Mouse (Mus musculus) heart, embryonic 10.5 days (tissue): ENCODE measurements around the gene Hsdl2. TPM values are rescaled to one million over a fixed set of nuclear protein-coding genes. Genes with fewer than 3 reads are reported as not detected.

ENCODE experiments used
- DNase-seq: peaks from one replicate; pipeline ENCODE4 v3.0.0-alpha.2; 2017; ENCODE audit warnings: low spot score
- H3K27ac ChIP-seq: fragments of 300-500 bp; sonication (generic); 2 replicates; pipeline ENCODE4 v1.5.1; 2016; ENCODE audit warnings: mild to moderate bottlenecking
- H3K27me3 ChIP-seq: fragments of 300-500 bp; sonication (generic); 2 replicates; pipeline ENCODE4 v1.6.1; 2016; ENCODE audit warnings: mild to moderate bottlenecking; ENCODE audit not compliant: poor library complexity, insufficient read depth, severe bottlenecking
- H3K36me3 ChIP-seq: fragments of 300-500 bp; sonication (generic); 2 replicates; pipeline ENCODE4 v1.6.1; 2016; ENCODE audit warnings: mild to moderate bottlenecking, moderate library complexity
- H3K4me1 ChIP-seq: fragments of 300-500 bp; sonication (generic); 2 replicates; pipeline ENCODE4 v1.6.1; 2016; ENCODE audit warnings: mild to moderate bottlenecking
- H3K4me3 ChIP-seq: fragments of 300-500 bp; sonication (generic); 2 replicates; pipeline ENCODE4 v1.5.1; 2016; ENCODE audit warnings: mild to moderate bottlenecking, moderate library complexity
- H3K9me3 ChIP-seq: fragments of 300-500 bp; sonication (generic); 2 replicates; pipeline ENCODE4 v1.6.1; 2016; ENCODE audit warnings: mild to moderate bottlenecking, moderate library complexity
- WGBS: fragments of 180-500 bp; shearing (Covaris S2); methylation state at CpG from one replicate; pipeline ENCODE4 v1.1.7; 2016; 5-methylcytosine and 5-hydroxymethylcytosine counted together
- polyA plus RNA-seq: library from polyadenylated mRNA; unstranded; fragments of >200 nt; fragmentation: Nextera tagmentation; extraction: Ambion mirVana; gene quantifications from 2 replicates; pipeline ENCODE4 v1.2.1, GENCODE M21; 2016

The Hsdl2 gene
- polyA plus RNA-seq, 1 experiment from 2014 or later: 27.6 TPM

DNA sequence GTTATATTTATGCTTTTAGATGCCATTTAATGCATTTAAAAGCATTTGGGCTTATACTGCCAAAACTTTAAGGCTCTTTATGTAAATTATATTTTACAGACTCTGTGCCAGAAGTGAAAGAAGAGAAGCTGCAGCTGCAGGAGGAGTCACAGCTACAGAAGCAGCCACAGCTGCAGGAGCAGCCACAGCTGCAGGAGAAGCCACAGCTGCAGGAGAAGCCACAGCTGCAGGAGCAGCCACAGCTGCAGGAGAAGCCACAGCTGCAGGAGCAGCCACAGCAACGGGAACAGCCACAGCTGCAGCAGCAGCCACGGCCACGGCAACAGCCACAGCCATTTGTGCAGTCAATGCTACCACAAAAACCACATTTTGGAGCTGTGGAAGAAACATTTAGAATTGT, 29.0 kb downstream of the Hsdl2 start:
- Histone ChIP-seq H3K36me3 (peaks cover 7% of the 10 kb centered on the region; the same call in 1 of the 2 replicates), H3K4me3 (no peak overlapping the region), H3K27ac (no peak overlapping the region), H3K27me3 (no peaks in the 10 kb centered on the region), H3K9me3 (no peaks in the 10 kb centered on the region), H3K4me1 (no peaks in the 10 kb centered on the region)
- no peak for DNase-seq
- 79% methylated on average over 3 of the region's 3 CpGs for WGBS

DNA sequence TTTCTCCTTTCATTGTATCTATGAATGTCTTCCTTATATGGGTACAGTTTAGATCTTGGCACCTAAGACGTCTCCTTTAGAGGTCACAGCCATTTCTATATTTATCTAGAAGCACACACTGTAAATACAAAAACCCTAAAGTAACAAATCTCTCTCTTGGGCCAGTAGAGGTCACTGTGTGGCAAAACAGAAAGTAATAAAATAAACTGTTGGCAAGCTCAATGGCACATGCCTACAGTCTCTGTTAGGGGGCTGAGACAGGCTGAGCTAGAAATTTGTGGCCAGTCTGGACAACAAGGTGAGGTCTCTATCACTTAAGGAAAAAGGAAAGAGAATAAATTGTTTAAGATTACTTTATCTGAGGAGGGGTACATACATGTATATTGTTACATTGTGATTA, 33.6 kb downstream of the Hsdl2 start:
- Histone ChIP-seq H3K36me3 (peaks cover 3% of the 10 kb centered on the region; the same call in 1 of the 2 replicates), H3K27me3 (no peaks in the 10 kb centered on the region), H3K27ac (no peak overlapping the region), H3K4me1 (no peaks in the 10 kb centered on the region), H3K9me3 (no peaks in the 10 kb centered on the region), H3K4me3 (no peak overlapping the region)
- no peak for DNase-seq
- WGBS: 19% methylated on average over 1 of the region's 1 CpGs

DNA sequence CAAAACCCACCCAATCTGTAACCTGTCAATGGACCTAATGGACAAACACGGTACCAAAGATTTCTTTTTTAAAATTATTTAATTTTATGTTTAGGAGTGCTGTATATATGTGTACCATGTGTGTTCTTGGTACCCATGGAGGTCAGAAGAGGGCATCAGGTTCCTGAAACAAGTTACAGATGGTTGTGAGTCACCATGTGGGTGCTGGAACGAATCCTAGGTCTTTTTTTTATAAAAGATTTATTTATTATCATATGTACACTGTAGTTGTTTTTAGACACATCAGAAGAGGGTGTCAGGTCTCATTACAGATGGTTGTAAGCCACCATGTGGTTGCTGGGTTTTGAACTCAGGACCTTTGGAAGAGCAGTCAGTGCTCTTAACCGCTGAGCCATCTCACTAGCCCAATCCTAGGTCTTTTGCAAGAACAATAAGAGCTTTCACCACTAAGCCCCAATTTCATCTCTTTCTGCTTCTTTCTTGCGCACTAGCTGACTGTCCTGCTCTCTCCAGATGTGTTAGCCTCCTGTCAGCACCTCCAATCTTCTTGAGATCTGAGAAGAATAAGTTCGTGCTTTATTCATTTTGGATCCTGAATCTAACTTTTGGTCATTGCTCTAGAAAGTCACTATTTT, 38.4 kb downstream of the Hsdl2 start:
- no peak for DNase-seq
- H3K36me3 ChIP-seq: no peaks in the 10 kb centered on the region
- WGBS: 85% methylated on average over 5 of the region's 5 CpGs

DNA sequence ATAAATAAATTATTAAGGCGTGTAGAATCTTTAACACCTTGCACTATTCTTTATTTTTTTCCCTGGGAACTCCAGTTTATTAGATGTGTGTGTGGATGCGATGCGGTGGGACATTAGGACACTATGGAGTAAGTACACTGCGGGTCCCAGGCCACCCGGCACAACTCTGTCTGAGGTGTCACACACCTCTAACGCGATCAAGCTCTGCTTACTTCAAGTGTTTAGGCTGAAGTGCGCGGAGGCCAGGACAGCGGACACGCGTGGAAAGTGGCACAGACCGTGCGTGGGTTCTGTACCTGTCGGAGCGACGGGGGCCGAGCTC, 44.3 kb downstream of the Hsdl2 start:
- Histone ChIP-seq H3K27ac (peak overlapping the region; percentile 96), H3K4me3 (peak overlapping the region; percentile 91), H3K36me3 (no peaks in the 10 kb centered on the region), H3K27me3 (no peaks in the 10 kb centered on the region), H3K4me1 (peaks cover 20% of the 10 kb centered on the region), H3K9me3 (no peaks in the 10 kb centered on the region)
- no peak for DNase-seq
- WGBS: 2% methylated on average over 18 of the region's 18 CpGs

More for the DNA sequence above, 38.4 kb downstream of the Hsdl2 start:
- no peak overlapping the region for H3K4me3 ChIP-seq
- H3K27me3 ChIP-seq: no peaks in the 10 kb centered on the region
- no peak overlapping the region for H3K27ac ChIP-seq
- no peaks in the 10 kb centered on the region for H3K4me1 ChIP-seq
- no peaks in the 10 kb centered on the region for H3K9me3 ChIP-seq

DNA sequence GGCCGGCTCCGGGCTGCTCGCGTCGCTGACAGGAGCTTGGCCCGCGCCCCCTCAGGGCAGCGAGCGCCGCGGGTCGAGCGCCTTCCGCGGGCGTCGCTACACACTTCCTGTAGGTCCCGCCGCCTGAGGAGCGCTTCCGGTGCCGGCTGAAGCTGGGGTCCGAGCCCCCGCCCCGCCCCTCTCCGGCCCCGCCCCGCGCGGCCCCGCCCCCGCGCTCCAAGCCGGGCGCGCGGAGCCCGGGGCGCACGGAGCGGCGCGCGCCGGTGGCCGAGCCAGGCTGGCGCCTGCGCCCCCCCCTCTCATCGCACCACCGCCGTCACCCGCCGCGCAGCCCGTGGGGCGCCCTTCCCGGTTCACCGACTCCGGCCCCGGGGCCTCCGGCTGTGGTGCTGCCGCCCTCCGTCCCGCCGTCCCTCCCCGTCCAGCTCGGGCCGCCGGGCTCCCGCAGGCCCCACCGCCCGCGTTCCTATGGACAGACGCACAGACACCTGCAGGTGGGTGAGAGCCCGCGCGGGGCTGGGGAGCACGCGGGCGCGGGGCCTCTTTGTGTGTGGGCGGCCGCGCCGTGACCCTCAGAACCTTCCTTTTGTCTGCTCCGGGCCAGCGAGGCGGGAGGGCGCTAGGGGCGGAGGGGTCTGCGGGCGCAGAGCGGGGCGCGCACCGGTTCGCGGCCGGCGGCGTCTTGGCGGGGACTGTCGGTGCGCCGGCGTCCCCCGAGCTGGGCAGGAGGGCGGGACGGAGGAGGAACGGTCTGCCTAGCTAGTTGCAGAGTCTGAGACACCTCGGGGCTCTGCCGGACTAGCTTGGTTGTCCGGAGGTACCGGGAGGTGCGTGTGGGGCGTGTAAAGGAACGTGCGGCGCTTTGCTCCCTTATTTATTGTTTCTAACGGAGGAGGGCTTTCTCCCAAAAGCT, 44.9 kb downstream of the Hsdl2 start, which contains the start of gene E130308A19Rik:
E130308A19Rik (plus strand) TSS at position 214 of the 913 bp plus-strand sequence.
- Histone ChIP-seq H3K27ac (peak within 1 kb of the TSS; percentile 96), H3K4me3 (peak within 1 kb of the TSS; percentile 91), H3K4me1 (peaks cover 24% of the 10 kb centered on the region), H3K36me3 (no peaks in the 10 kb centered on the region), H3K27me3 (no peaks in the 10 kb centered on the region), H3K9me3 (no peaks in the 10 kb centered on the region)
- DNase-seq: peak; percentile 92
- under 1% methylated on average over 119 of the region's 120 CpGs for WGBS

DNA sequence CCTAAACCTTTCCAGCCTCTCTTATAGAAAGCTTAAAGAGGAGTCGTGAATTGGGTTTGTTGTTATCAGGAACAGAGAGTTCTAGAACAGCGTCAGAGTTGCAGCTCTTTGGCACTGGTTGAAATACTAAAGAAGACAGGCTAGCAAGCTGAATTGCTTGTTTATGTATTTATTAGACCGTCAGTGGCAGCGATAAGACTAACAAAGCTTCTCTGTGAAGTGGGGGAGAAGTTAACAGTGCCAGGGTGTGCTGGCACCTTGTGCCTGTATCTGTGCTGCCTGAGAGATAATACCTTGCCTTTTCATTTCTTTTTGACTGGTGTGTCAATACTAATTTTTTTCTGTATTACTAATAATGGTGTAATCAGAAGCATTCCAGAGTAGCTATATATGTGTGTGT, 46.9 kb downstream of the Hsdl2 start:
- Histone ChIP-seq H3K36me3 (no peaks in the 10 kb centered on the region), H3K9me3 (no peaks in the 10 kb centered on the region), H3K4me3 (no peak overlapping the region), H3K27ac (peak overlapping the region; percentile 10; the same call in 1 of the 2 replicates), H3K27me3 (no peaks in the 10 kb centered on the region), H3K4me1 (peaks cover 34% of the 10 kb centered on the region)
- 47% methylated on average over 4 of the region's 4 CpGs for WGBS
- DNase-seq: no peak

DNA sequence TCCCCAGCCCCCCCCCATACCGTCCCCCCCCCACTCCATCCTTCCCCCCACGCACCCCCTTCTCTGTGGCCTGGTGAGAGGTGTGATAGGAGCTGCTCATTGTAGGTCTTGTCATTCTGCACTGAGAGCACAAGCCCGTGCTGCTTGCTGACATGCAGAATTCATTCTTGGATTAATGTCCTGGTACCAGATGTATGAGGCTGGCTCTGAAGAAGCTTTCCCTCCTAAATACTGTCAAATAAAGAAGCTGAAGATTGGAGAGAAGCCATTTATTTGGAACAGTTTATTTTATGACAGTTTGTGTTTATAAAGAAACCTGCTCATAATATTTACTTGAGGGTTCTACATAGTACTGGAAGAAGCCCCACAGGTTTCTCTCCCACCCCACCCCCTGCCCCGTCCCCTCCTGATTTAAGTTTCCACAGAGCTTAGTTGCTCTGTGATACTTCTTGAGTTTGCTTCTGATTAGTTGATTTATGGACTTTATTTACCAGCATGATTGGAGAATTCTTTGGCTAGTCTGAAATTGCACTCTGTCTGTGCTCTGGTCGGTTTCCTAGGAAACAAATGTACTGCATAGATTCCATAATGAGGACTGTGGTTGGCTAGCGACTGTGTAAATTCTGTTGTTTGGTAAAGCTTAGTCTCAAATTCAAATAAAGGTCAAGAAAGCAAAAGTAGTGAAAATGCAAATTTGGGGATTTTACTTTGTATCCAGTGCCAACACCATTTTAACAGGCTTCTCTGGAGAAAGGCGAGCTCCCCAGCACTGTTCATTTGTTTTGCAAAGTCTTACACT, 47.9 kb downstream of the Hsdl2 start:
- Histone ChIP-seq H3K4me3 (0 out of 2 replicates have a peak overlapping the region, but pooled peaks have one; percentile 5), H3K4me1 (peaks cover 39% of the 10 kb centered on the region), H3K36me3 (no peaks in the 10 kb centered on the region), H3K27ac (no peak overlapping the region), H3K27me3 (no peaks in the 10 kb centered on the region), H3K9me3 (no peaks in the 10 kb centered on the region)
- 38% methylated on average over 7 of the region's 7 CpGs for WGBS
- no peak for DNase-seq

DNA sequence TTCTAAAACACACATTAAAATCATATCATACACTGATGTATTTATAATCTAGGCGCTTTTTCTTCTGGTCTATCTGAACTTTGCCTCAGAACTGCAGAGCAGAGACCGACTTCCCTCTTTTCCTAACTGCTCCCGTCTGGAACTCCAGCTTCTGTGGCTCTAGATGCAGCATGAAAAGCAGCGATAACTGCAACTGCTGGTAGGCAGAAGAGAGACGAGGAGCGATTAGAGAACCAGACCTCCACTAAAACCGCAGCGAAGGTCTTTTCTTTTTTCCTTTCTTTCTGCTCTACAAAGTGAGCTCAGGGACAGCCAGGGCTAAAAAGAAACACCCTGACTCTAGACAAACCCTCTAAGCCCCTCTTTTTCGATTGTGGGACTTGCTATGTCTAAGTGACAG, 48.8 kb downstream of the Hsdl2 start:
- Histone ChIP-seq H3K9me3 (no peaks in the 10 kb centered on the region), H3K4me1 (peaks cover 47% of the 10 kb centered on the region), H3K27me3 (no peaks in the 10 kb centered on the region), H3K27ac (peak overlapping the region; percentile 59), H3K4me3 (no peak overlapping the region; the same call in 1 of the 2 replicates), H3K36me3 (no peaks in the 10 kb centered on the region)
- 53% methylated on average over 9 of the region's 9 CpGs for WGBS
- DNase-seq: no peak

DNA sequence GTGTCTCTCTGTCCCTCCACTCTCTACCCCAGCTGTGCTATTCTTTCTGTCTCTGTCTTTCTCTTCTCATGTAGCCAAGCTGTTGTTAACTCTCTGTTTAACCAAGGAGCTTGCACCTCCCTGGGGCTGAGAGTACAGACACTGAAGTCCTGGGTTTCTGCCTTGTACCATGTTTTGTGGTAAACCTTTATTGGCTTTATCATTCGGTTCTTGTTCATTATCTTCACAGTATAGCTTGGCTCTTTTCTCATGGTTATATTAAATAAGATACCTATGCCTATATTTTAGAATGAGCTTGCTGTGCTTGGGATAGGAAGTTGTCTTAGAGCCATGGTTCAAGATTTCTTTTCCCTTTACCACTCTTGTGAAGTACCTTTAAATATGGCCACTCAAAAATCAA, 53.2 kb downstream of the Hsdl2 start:
- Histone ChIP-seq H3K36me3 (no peaks in the 10 kb centered on the region), H3K4me1 (peaks cover 65% of the 10 kb centered on the region), H3K27me3 (no peaks in the 10 kb centered on the region), H3K4me3 (no peak overlapping the region), H3K27ac (no peak overlapping the region; the same call in 1 of the 2 replicates), H3K9me3 (no peaks in the 10 kb centered on the region)
- 84% methylated on average over 1 of the region's 1 CpGs for WGBS
- no peak for DNase-seq

DNA sequence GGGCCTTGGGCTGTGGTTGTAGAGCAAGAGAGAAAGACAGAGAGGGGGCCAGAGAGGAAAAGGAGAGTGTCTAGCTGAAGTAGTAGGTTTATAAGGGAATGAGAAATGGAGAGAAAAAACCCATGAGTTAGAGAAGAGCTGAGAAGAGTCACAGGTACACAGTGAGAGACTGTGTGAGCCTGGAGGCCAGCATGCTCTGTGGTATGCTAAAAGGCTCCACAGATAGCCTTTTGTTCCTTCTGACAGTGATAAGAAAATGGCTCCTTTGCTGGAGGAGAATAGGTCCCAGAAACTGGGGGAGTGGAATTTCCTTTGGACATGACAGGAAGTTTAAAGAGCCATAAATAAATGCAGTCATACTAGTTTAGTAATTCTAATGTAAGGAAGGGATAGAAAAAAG, 57.8 kb downstream of the Hsdl2 start:
- Histone ChIP-seq H3K36me3 (no peaks in the 10 kb centered on the region), H3K27me3 (no peaks in the 10 kb centered on the region), H3K27ac (peak overlapping the region; percentile 82), H3K4me1 (peaks cover 64% of the 10 kb centered on the region), H3K4me3 (no peak overlapping the region), H3K9me3 (no peaks in the 10 kb centered on the region)
- no peak for DNase-seq

DNA sequence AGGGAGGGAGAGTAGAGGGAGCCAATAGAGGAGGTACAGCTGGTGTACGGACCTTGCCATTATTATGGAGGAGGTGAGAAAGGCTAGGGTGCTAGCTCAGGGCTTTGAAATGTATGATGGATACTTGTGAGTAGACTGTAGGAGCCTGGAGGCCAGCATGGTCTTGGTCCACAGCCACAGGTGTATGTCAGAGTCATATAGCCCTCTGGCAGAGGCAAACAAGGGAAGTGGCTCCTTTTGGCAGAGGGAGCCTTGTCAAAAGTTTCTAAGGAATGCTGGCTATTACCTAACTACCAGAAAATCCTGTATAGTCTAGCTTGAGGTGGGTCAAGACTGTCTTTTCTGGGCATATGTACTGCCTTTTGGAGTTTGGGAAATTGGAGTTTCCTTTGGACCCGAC, 59.4 kb downstream of the Hsdl2 start:
- Histone ChIP-seq H3K27ac (peak overlapping the region; percentile 8; the same call in 1 of the 2 replicates), H3K4me1 (peaks cover 55% of the 10 kb centered on the region)

DNA sequence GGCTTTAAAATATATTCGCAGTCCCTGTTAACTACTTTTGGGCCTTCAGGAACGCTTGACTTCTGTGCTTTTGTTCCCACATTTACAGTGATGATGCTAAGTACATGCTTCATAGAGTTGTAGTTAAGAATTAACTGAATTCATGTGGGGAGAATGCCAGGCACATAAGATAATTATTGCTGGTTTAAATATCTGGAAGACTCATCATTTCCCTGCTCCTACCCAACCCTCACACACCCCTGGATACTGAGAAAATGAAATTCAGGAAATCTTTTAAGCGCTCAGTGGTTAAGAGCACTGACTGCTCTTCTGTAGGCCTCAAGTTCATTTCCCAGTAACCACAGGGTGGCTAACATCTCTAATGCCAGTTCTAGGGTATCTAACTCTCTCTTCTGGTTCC, 60.7 kb downstream of the Hsdl2 start:
- H3K27me3 ChIP-seq: no peaks in the 10 kb centered on the region
- 87% methylated on average over 3 of the region's 3 CpGs for WGBS
- no peaks in the 10 kb centered on the region for H3K36me3 ChIP-seq
- DNase-seq: no peak
- no peak overlapping the region for H3K27ac ChIP-seq
- no peak overlapping the region for H3K4me3 ChIP-seq
- H3K4me1 ChIP-seq: peaks cover 58% of the 10 kb centered on the region
- H3K9me3 ChIP-seq: no peaks in the 10 kb centered on the region

More for the DNA sequence above, 59.4 kb downstream of the Hsdl2 start:
- Histone ChIP-seq H3K4me3 (no peak overlapping the region), H3K36me3 (no peaks in the 10 kb centered on the region), H3K9me3 (no peaks in the 10 kb centered on the region), H3K27me3 (no peaks in the 10 kb centered on the region)
- WGBS: 74% methylated on average over 2 of the region's 2 CpGs
- no peak for DNase-seq

DNA sequence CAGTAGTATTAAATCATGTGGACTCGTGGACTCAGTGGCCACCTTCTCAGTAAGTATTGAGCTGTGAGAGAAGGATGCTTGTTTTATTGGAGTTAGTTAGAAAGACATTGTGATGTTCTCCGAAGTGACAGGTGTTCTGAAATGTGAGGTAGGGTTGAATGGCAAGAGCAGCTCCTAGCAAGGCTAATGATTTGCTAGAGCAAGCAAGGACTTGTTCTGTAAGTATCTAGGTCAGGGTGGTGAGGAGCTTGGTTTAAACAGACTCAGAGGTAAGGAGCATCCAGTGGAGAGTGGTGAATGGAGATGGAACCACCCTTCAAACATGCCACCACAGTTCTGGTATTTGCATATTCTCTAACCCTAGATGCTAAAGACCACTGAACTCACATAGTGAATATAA, 61.3 kb downstream of the Hsdl2 start:
- Histone ChIP-seq H3K4me3 (no peak overlapping the region), H3K27me3 (no peaks in the 10 kb centered on the region), H3K9me3 (no peaks in the 10 kb centered on the region), H3K4me1 (peaks cover 56% of the 10 kb centered on the region), H3K36me3 (no peaks in the 10 kb centered on the region), H3K27ac (no peak overlapping the region)
- no peak for DNase-seq
- 88% methylated on average over 2 of the region's 2 CpGs for WGBS
